Mouse (Mus musculus) T-helper 2 cell (primary cell): ENCODE measurements around the gene Nlgn2.

Experiments used
- in situ Hi-C: fragments of 300-600 bp; cut with MboI, MseI; formaldehyde crosslinking; loops from one replicate; pipeline ENCODE4 v1.15.1; 2025; ENCODE audit warnings: high pct_unique_total_duplicates

Nlgn2 gene

DNA sequence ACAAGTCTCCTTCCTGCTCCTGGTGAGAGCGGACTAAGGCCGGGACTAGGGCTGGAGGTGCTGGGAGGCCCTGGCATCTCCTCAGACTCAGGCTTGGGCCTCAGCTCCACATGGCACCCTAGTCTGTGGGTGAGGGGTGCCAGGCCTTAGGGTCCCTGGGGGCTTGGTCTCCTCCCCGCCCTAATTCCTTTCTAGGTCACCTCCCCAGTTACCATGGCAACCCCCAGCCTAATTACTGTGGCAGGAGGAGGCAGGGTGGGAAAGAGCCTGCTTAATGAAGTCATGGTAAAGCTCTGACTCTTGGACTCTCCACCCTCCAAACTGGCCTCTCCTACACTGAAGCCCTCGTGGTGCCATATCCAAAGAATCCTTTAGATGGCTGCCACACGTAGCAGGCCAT lies 8.8 kb downstream of the Nlgn2 start:
- in situ Hi-C loops: no loop called here

- in situ Hi-C loops: no loop called here
These were observed 14.1 kb downstream of the Nlgn2 start for GRCm38 (mm10) chr11:69823456-69823855.

DNA sequence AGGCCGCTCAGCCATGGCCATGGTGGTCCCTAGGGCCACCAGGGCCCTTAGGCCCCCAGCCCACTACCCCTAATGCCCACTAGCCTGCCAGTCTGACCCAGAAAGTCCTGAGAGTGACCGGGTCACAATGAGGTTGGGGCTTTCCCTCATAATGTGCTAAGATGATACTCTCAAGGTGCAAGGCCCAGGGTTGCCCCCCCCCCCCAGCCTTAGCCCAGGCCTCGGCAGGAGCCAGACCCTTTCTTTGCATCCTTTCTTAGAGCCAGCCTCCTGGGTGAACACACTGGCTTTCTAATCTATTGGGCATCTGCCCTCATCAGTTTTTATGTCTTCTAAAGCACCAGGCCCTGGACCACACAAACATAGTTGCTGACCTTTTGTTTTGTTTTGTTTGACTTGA lies 15.5 kb downstream of the Nlgn2 start, which contains the start of gene Spem1:
Gene Spem1, minus strand, starts transcription at position 101 of the 400 bp plus-strand sequence.
- in situ Hi-C loops: no loop called here

DNA sequence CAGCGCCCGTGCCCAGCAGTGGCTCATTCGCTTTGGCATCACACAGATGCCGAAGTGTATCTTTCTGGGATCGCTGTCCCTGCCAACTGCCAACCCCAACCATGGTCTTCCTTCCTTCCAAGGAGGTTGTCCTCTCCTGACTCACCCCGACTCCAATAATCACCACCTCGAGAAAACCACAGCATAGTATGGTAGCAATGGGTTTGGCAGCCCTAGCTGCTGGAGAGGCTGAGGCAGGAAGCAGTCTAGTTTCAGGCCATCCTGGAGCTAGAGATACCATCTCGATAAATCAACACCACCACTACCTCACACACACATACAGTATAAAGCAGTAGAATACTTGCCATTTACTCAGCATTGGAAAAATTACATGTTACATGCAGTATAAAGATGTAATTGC lies 18.7 kb downstream of the Nlgn2 start:
- in situ Hi-C loops: no loop called here

DNA sequence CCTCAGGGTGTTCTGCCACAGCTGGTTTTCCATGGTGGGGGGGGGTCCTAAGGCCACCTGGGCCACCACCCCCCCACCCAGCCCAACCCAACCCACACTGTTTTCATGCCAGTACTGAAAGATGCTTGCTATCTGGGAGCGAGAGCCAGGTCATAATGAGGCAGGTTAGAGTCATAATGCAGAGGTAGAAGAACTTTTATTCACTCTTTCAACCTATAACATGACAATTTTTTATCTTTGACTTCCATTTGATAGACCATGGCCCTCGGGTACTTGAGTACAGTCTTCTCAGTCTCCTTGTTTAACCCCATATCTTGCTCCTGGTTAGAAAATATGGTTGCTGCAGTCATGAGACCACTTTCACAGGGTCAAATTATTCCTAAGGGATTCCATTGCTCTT lies 19.2 kb downstream of the Nlgn2 start, which contains the start of gene Spem2:
Gene Spem2, minus strand, starts transcription at position 101 of the 400 bp plus-strand sequence.
- in situ Hi-C loops: no loop called here

DNA sequence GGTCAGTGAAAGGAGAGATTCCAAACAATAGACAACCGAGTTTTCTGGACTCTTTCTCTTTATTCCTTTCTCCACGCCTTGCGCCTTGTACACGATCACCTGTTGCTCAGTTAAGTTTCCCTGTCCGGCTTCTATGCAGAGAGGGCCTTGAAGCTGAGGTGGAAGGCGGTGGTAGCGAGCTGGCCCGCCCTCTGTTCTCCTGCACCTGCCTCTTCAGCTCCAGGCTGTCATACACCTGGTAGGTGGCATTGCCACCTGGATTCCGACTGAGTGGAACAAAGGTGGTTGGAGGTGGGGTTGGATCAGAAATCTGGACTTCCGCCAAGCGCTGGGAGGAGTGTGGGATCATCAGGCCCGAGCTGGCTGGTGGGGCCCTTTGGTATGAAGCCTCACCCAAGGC lies 21.1 kb downstream of the Nlgn2 start:
- in situ Hi-C loops: no loop called here

DNA sequence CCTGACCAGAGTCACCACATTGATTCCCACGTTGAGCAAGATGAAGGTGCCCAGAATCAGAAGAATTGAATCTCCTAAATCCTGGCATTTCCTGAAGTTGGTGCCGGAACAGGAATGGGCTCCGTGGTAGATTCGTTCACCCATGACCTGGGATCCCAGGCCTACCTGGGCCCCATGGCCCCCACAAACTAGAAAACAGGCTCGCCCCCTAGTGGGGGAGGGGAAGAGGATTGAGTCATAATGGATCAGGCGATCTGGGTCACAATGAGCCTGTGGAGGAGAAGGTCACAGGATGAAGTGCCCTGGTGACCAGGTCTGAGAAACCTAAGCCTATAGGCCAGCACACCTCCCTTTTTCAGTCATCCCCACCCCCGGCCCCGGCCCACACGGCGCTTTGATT lies 22.4 kb downstream of the Nlgn2 start, which contains the start of gene Gm39566:
Gene Gm39566, minus strand, starts transcription at position 144 of the 400 bp plus-strand sequence.
- in situ Hi-C loops: no loop called here

DNA sequence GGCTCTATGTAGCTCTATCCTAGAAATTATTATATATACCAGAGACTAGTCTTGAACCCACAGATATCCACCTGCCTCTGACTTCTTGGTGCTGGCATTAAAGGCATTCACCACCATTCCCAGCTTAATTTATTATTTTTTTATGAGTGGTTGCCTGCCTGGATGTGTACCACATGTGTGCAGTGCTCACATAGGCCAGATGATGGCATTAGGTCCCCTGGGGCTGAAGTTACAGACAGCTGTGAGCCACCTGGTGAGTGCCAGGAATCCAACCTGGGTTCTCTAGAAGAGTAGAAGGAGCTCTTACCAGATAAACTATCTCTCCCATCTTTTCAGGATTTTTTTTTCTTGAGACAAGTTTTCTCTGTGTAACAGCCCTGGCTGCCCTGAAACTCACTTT lies 27.3 kb downstream of the Nlgn2 start:
- in situ Hi-C loops: no loop called here

- in situ Hi-C loops: no loop called here
These were observed 29.9 kb downstream of the Nlgn2 start for GRCm38 (mm10) chr11:69807641-69808040.

GRCm38 (mm10) chr11:69806378-69806777 lies 31.2 kb downstream of the Nlgn2 start:
- in situ Hi-C loops: no loop called here

GRCm38 (mm10) chr11:69804972-69805909 lies 32.3 kb downstream of the Nlgn2 start, which contains the start of gene Tmem102:
Gene Tmem102, minus strand, starts transcription at chr11:69805624.
- in situ Hi-C loops: loop anchor here (5.0 kb wide), 1 partner anchor 72 kb away; the partner anchor contains the start of gene Tmem95

DNA sequence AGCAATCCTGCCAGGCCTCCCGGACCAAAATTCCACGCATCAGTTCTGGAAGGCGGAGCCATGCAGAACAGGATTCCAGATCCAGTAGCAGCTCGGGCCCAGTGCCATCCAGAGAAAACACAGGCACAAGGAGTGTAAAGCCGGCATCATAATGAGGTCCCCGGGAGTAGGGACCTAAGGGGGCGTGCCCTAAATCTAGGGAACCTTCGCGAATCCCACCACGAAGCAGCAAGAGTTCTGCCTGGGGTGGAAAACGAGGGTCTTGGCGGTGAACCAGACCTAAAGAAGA lies 33.0 kb downstream of the Nlgn2 start:
- in situ Hi-C loops: loop anchor here (5.0 kb wide), 1 partner anchor 73 kb away; the partner anchor contains the start of gene Tmem95

DNA sequence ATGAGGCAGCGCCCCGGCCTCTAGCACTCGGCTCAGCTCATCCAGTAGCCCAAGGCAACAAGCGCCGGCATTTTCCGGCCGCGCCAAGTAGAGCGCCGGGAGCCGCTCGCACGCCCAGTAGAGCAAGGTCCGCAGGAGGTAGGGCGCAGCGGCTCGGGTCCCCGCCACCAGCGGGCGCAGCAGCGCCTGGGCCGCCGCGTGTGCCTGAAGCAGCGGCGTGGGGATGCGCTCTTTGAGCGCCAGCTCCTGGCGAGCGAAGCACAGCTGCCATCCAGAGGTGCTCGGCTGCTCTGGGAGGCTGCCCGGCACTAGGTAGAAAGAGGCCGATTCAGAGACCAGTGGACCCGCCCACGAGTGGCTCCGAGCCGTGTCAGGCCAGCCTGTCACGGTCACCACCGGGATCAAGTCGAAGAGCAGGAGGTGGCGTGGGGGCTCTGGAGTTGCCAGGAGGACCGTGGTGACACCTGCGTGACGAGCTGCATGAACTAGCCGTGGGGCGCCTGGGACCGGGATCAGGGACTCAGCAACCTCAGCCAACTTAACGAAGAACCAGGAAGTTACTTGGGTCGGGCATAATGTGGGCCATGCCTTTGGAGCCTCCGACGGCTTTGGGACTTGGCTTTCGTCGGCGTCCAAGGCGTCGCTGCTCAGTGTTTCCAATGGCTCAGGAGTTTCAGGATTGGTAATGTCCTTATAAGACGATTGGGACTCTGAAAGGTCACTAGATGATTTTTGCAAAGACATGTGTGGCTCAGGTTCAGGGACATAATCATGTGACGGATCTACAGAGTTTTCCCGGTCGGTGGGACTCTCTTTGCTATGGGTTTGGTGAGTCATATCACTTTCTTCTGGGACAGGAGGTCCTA lies 33.6 kb downstream of the Nlgn2 start:
- in situ Hi-C loops: loop anchor here (5.0 kb wide), 1 partner anchor 73 kb away; the partner anchor contains the start of gene Tmem95

DNA sequence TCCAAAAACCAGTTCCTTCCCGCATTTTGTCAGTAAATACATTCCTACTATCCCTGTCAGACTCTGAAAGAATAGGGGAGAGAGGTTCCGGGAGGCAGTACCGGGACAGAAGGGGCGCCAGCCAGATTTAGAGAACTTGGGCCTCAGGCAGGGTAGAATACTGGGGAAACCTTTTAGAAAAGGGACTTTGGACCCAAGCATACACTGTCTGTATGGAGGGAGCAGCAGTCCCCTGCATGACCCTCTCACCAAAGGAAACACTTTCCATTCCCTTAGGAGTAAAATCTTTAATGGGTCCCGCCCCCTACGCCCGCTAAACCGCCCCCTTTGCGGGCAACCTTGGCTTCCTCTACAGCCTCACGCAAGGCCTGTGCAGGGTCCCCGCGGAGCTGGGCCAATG lies 34.3 kb downstream of the Nlgn2 start:
- in situ Hi-C loops: loop anchor here (5.0 kb wide), 1 partner anchor 74 kb away; the partner anchor contains the start of gene Tmem95

- in situ Hi-C loops: loop anchor here (5.0 kb wide), 1 partner anchor 75 kb away; the partner anchor contains the start of gene Tmem95
These were observed 34.9 kb downstream of the Nlgn2 start for GRCm38 (mm10) chr11:69802648-69803105.

DNA sequence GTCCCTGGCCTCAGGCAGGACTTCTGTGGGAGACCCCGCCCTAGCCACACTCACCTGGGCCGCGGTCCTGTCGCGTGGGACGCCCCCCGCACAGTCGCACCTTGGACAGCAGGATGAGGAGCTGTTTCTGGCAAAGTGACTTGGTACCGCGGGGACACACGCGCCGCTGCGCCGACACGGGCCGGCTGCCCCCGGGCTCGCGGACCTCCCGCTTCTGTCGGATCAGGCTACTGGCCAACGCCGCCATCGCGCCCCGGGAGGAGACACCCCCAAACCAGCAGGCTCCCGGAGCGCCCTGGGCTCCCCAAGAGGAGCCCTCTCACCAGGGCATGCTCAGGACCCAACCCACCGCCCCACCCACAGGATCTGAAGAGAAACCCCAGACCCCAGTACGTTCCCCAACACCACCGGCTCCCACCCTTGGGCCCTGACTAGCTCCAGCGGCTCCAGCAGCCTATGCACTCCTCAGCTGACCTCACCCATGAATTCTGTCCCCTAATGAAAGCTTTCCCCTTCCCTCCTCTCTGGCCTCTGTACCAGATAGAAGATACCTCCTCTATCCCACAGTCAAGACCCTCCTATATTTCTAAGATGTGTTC lies 36.1 kb downstream of the Nlgn2 start, which contains the start of gene Fgf11:
Gene Fgf11, minus strand, starts transcription at position 479 of the 599 bp plus-strand sequence.
- in situ Hi-C loops: loop anchor here (5.0 kb wide), 1 partner anchor 76 kb away; the partner anchor contains the start of gene Tmem95

GRCm38 (mm10) chr11:69800392-69801197 lies 37.0 kb downstream of the Nlgn2 start:
- in situ Hi-C loops: loop anchor here (5.0 kb wide), 1 partner anchor 77 kb away; the partner anchor contains the start of gene Tmem95

DNA sequence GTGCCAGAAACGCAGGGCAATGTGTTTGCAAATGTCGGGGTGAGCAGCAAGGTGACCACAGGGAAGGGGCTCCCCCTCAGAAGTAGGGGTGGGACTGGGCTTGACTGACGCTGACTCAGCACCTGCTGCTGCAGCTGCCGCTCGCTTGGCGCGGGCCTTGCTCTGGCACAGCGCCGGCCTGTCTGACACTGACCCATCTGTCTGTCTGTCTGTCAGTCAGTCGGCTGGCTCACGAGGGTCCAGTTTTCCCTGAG lies 37.5 kb downstream of the Nlgn2 start:
- in situ Hi-C loops: loop anchor here (5.0 kb wide), 1 partner anchor 77 kb away; the partner anchor contains the start of gene Tmem95

DNA sequence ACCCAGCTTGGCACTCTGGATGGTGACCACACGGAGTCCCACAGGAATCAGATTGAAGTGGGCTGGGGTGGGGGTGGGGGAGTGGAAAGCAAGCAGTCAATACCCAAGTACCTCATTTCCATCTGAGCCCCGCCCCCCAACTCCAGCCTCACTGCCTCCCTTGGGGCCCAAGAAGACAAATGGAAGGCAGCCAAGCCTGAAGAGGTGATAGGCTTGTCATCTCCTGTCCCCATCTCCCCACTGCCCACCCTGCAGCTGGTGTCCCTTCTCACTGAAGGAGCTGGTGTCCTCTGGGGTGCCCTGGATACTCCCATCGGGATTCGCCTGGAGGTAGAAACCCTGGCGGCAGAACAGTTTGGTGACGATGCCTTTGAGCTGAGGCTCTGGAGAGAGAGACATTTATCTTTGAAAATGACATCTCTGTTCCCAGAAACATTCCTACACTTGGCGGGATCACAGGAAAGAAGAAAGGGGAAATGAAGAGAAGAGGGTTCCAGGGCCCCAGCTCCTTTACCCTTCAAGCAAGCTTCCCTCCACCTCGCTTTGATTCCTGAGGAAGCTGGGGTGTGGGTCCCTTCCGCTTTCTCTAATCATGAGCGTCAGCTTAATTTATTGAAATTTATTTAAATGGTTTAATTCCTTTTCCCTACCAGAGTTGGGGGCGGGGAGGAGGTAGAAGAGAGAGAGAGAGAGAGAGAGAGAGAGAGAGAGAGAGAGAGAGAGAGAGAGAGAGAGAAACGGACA lies 38.0 kb downstream of the Nlgn2 start:
- in situ Hi-C loops: loop anchor here (5.0 kb wide), 2 partner anchors 38 to 78 kb away; partner anchors contain the start of genes Nlgn2, Tmem256 and Tmem95
